8 mouse cellular contexts compared by ENCODE assay signal in the genomic region with DNA sequence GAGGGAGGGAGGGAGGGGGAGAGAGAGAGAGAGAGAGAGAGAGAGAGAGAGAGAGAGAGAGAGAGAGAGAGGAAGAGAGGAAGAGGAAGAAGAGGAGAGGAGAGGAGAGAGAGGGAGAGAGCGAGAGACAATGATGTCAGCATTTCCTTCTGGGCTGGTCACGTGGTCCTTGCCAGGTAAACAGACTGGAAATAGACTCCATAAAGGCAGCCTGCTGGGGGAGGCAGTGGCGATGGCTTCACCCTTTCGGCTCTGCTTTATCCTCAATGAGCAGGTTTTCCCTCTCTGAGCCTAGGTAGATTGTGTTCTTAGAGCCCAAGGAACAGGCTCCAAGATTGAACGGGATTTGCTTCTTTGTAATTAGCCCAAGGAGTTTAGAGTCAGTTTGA.
DNase-seq lines count a peak whose midpoint lies in the region; ATAC-seq and TF ChIP-seq lines count a peak whose summit lies in the region.

No protein-coding gene starts in this region.

- peaks cover 36% of the 10 kb centered on the region for H3K27me3 ChIP-seq in hindbrain, postnatal 0 days (ENCODE audit: insufficient read depth, low read length)
- H3K27me3 ChIP-seq in lung, postnatal 0 days (replicated peaks; ENCODE audit: insufficient read depth, low read length), result peaks cover 15% of the 10 kb centered on the region; the same call in 1 of the 2 replicates

- no peak for TF ChIP-seq CTCF in hindbrain, postnatal 0 days (IDR thresholded peaks at IDR 0.05; ENCODE audit: low read depth)
- TF ChIP-seq CTCF in lung, postnatal 0 days (IDR thresholded peaks at IDR 0.05), result 0 out of 2 replicates have a peak, but pooled peaks have one; percentile 4

- peaks cover 6% of the 10 kb centered on the region for H3K4me1 ChIP-seq in brown adipose tissue, adult 24 weeks (ENCODE audit: control insufficient read depth, insufficient read depth, insufficient read length, low read length)
- H3K4me1 ChIP-seq in hindbrain, postnatal 0 days (ENCODE audit: insufficient read depth, low read length), result no peaks in the 10 kb centered on the region
- H3K4me1 ChIP-seq in lung, postnatal 0 days (ENCODE audit: insufficient read depth, low read depth, low read length), result peaks cover 4% of the 10 kb centered on the region; the same call in 1 of the 2 replicates

- DNase-seq in heart, adult 18-20 months, result peak; percentile 40 to 51
- no peak for DNase-seq in heart, adult 9 months (ENCODE audit: low spot score in 2 of 2)
- peak; percentile 65 for DNase-seq in hindbrain, postnatal 0 days (ENCODE audit: low spot score)
- DNase-seq in lung, postnatal 0 days (ENCODE audit: low spot score), result peak; percentile 75
- no peak for DNase-seq in layer of hippocampus, postnatal 25 days (ENCODE audit: extremely low spot score in 1 of 2, low spot score in 1 of 2)

- no peak overlapping the region; the same call in 1 of the 2 replicates for H3K4me3 ChIP-seq in brown adipose tissue, adult 24 weeks (ENCODE audit: insufficient read depth, low read depth, low read length)
- 0 out of 2 replicates have a peak overlapping the region, but pooled peaks have one; percentile 24 for H3K4me3 ChIP-seq in hindbrain, postnatal 0 days (ENCODE audit: low read length)
- H3K4me3 ChIP-seq in lung, postnatal 0 days (ENCODE audit: low read depth, low read length), result peak overlapping the region; percentile 15; the same call in 1 of the 2 replicates

- no peaks in the 10 kb centered on the region for H3K36me3 ChIP-seq in hindbrain, postnatal 0 days (ENCODE audit: insufficient read depth, low read length)
- no peaks in the 10 kb centered on the region for H3K36me3 ChIP-seq in lung, postnatal 0 days (ENCODE audit: insufficient read depth, low read length)

- H3K9me3 ChIP-seq in hindbrain, postnatal 0 days (ENCODE audit: low read length), result no peaks in the 10 kb centered on the region
- no peaks in the 10 kb centered on the region for H3K9me3 ChIP-seq in lung, postnatal 0 days (ENCODE audit: low read length)

- H3K9ac ChIP-seq in hindbrain, postnatal 0 days (replicated peaks; ENCODE audit: low read length), result no peak overlapping the region
- H3K9ac ChIP-seq in lung, postnatal 0 days (replicated peaks; ENCODE audit: low read depth), result no peak overlapping the region

- H3K27ac ChIP-seq in brown adipose tissue, adult 24 weeks (replicated peaks; ENCODE audit: low read depth, low read length), result peak overlapping the region; percentile 23; the same call in 1 of the 2 replicates
- H3K27ac ChIP-seq in hindbrain, postnatal 0 days, result peak overlapping the region; percentile 69; the same call in 1 of the 2 replicates
- H3K27ac ChIP-seq in lung, postnatal 0 days (ENCODE audit: low read length), result 0 out of 2 replicates have a peak overlapping the region, but pooled peaks have one; percentile 5

- TF ChIP-seq EP300 in lung, postnatal 0 days (IDR thresholded peaks at IDR 0.05), result no peak

- ATAC-seq in hindbrain, postnatal 0 days, result peak; percentile 72
- 0 out of 2 replicates have a peak, but pooled peaks have one; percentile 27 for ATAC-seq in lung, postnatal 0 days
- ATAC-seq in erythroid progenitor cell, adult 5-6 weeks (replicated peaks; ENCODE audit: low FRiP score, poor library complexity, severe bottlenecking), result no peak
- ATAC-seq in monocyte, adult 5-6 weeks (replicated peaks; ENCODE audit: insufficient number of reproducible peaks, low FRiP score, low TSS enrichment, poor library complexity, severe bottlenecking), result no peak

- H3K4me2 ChIP-seq in hindbrain, postnatal 0 days (ENCODE audit: low read depth, low read length), result peak overlapping the region; percentile 49
- peak overlapping the region; percentile 53 for H3K4me2 ChIP-seq in lung, postnatal 0 days (replicated peaks; ENCODE audit: low read depth, low read length)

- WGBS in hindbrain, postnatal 0 days, result 3% methylated on average over 5 of the region's 5 CpGs
- WGBS in lung, postnatal 0 days, result 4% methylated on average over 5 of the region's 5 CpGs

Comparison
In these comparisons a context has a peak if more than half of its experiments do, and no peak if none do; other contexts are left out.
1. DNase-seq: peak in heart, adult 18-20 months (2 of 2), hindbrain, postnatal 0 days (single experiment) and lung, postnatal 0 days (single experiment); none in heart, adult 9 months (0 of 2) and layer of hippocampus, postnatal 25 days (0 of 2).
2. H3K27ac ChIP-seq: peak in every context shown above with its lines; median percentile 69 in hindbrain, postnatal 0 days; 23 in brown adipose tissue, adult 24 weeks; 5 in lung, postnatal 0 days.
3. ATAC-seq: peak in hindbrain, postnatal 0 days (single experiment) and lung, postnatal 0 days (single experiment); none in erythroid progenitor cell, adult 5-6 weeks (single experiment) and monocyte, adult 5-6 weeks (single experiment).